Comparison of ENCODE assay signal across 9 mouse cellular contexts in the genomic region with DNA sequence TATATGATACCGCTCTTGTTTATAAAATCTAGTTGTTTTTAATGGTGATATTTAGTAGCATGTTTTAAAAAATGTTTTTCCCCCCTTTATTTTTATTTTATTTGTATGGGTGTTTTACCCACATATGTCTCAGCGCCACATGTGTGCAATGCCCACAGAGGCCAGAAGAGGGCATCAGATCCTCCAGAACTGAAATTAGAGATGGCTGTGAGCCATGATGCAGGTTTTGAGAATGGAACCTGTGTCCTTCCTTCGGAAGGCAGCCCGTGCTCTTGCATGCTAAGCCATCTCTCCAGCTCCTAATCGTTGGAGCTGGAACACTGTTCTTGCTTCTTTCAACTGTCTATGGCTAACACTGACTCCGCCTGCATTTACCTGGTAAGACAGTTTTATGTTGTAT. TPM values are rescaled to one million over a fixed set of nuclear protein-coding genes. Genes with fewer than 3 reads are reported as not detected.
DNase-seq lines count a peak whose midpoint lies in the region; ATAC-seq lines count a peak whose summit lies in the region.
"Had no signal": no experiment of that assay in that cellular context is flagged by ENCODE, and none has a peak within 500 bp of the region (broad histone marks: within the 10 kb centered on the region; RNA-seq: fewer than 3 reads in every experiment).

No protein-coding gene starts in this region.

- H3K27ac ChIP-seq in midbrain, embryonic 10.5 days (replicated peaks) = no peak overlapping the region
- H3K27ac ChIP-seq in midbrain, embryonic 13.5 days = no peak overlapping the region
- H3K27ac ChIP-seq: neural tube, embryonic 12.5 days had no signal

- H3K9me3 ChIP-seq in midbrain, embryonic 10.5 days (replicated peaks) = no peaks in the 10 kb centered on the region
- no peaks in the 10 kb centered on the region for H3K9me3 ChIP-seq in midbrain, embryonic 13.5 days
- H3K9me3 ChIP-seq: neural tube, embryonic 12.5 days had no signal

- DNase-seq in midbrain, embryonic 10.5 days (ENCODE audit: low spot score) = peak; percentile 57
- peak; percentile 25 for DNase-seq in T-cell, adult 2 months (ENCODE audit: low spot score)
- peak; percentile 85 to 88 for DNase-seq in cerebellum, postnatal 14 days
- peak; percentile 73 to 84 for DNase-seq in heart, postnatal 10 days
- peak; percentile 44 to 65 for DNase-seq in left cerebral cortex, postnatal 25 days (ENCODE audit: low spot score in 2 of 2)
- DNase-seq in ovary, postnatal 36 days (ENCODE audit: low spot score) = peak; percentile 39

- H3K27me3 ChIP-seq in midbrain, embryonic 10.5 days (ENCODE audit: low read depth, poor library complexity, severe bottlenecking) = no peaks in the 10 kb centered on the region
- no peaks in the 10 kb centered on the region for H3K27me3 ChIP-seq in midbrain, embryonic 13.5 days
- H3K27me3 ChIP-seq: neural tube, embryonic 12.5 days had no signal

- H3K4me2 ChIP-seq in midbrain, embryonic 13.5 days (replicated peaks) = no peak overlapping the region
- H3K4me2 ChIP-seq: neural tube, embryonic 12.5 days had no signal

- 75% methylated on average over 6 of the region's 6 CpGs for WGBS in midbrain, embryonic 10.5 days
- WGBS in midbrain, embryonic 13.5 days = 74% methylated on average over 6 of the region's 6 CpGs

- intact Hi-C loops in heart, postnatal 10 days (cut with DNase I) = no loop called here
- intact Hi-C loops in left cerebral cortex, postnatal 25 days (cut with DNase I) = no loop called here

- no peaks in the 10 kb centered on the region for H3K4me1 ChIP-seq in midbrain, embryonic 10.5 days
- H3K4me1 ChIP-seq in midbrain, embryonic 13.5 days (replicated peaks) = peaks cover 3% of the 10 kb centered on the region; the same call in 1 of the 2 replicates
- H3K4me1 ChIP-seq: neural tube, embryonic 12.5 days had no signal

- no peak overlapping the region for H3K4me3 ChIP-seq in midbrain, embryonic 10.5 days
- no peak overlapping the region for H3K4me3 ChIP-seq in midbrain, embryonic 13.5 days (replicated peaks)
- H3K4me3 ChIP-seq: neural tube, embryonic 12.5 days had no signal

- H3K9ac ChIP-seq in midbrain, embryonic 13.5 days (replicated peaks) = no peak overlapping the region
- H3K9ac ChIP-seq: neural tube, embryonic 12.5 days had no signal

- ATAC-seq in midbrain, embryonic 13.5 days = no peak
- ATAC-seq in inflammation-experienced regulatory T-cells, adult 6 months = no peak

- H3K36me3 ChIP-seq in midbrain, embryonic 10.5 days = peaks cover 6% of the 10 kb centered on the region
- peaks cover 3% of the 10 kb centered on the region; the same call in 1 of the 2 replicates for H3K36me3 ChIP-seq in midbrain, embryonic 13.5 days
- H3K36me3 ChIP-seq: neural tube, embryonic 12.5 days had no signal

RNA-seq across cellular contexts. Expression of gene Cyp39a1, which starts 33.8 kb away (rescaled TPM):
- polyA plus RNA-seq in midbrain, embryonic 10.5 days (2016; fragmentation: Nextera tagmentation; extraction: Ambion mirVana) = 36.0 and 36.8 TPM in 2 replicates
- polyA plus RNA-seq in midbrain, embryonic 13.5 days (2015; fragmentation: Nextera tagmentation; extraction: Ambion mirVana) = 18.7 and 18.9 TPM in 2 replicates
- 10 to 100 TPM in 1 of 2 experiments, 1 to 10 TPM in 1; 8.0 to 10.7 TPM for total RNA-seq in heart, postnatal 10 days (2021)
- total RNA-seq in left cerebral cortex, postnatal 25 days (2021) = 1 to 10 TPM; 1.8 TPM
- polyA plus RNA-seq in inflammation-experienced regulatory T-cells, adult 6 months (2017; shearing (Covaris generic)) = 1 to 10 TPM in 2 of 3 experiments, under 1 TPM in 1; 0.71 to 1.4 (median 1.2) TPM

RNA-seq across cellular contexts. Expression of gene Slc25a27, which starts 34.0 kb away (rescaled TPM):
- 35.5 and 48.3 TPM in 2 replicates for polyA plus RNA-seq in midbrain, embryonic 10.5 days (2016; fragmentation: Nextera tagmentation; extraction: Ambion mirVana)
- 120 and 121 TPM in 2 replicates for polyA plus RNA-seq in midbrain, embryonic 13.5 days (2015; fragmentation: Nextera tagmentation; extraction: Ambion mirVana)
- 1 to 10 TPM; 2.8 to 3.1 TPM for total RNA-seq in heart, postnatal 10 days (2021)
- 10 to 100 TPM; 42.8 to 47.8 TPM for total RNA-seq in left cerebral cortex, postnatal 25 days (2021)
- polyA plus RNA-seq in inflammation-experienced regulatory T-cells, adult 6 months (2017; shearing (Covaris generic)) = 1 to 10 TPM; 1.6 to 3.6 (median 2.8) TPM

Comparison
In these comparisons a context has a peak if more than half of its experiments do, and no peak if none do; other contexts are left out.
1. DNase-seq: peak in every context shown above with its lines; median percentile 86 in cerebellum, postnatal 14 days; 78 in heart, postnatal 10 days; 57 in midbrain, embryonic 10.5 days; 54 in left cerebral cortex, postnatal 25 days; 39 in ovary, postnatal 36 days; 25 in T-cell, adult 2 months.